Mouse (Mus musculus) myocyte (in vitro differentiated cells): ENCODE measurements around the gene Mapk8ip3. TPM values are rescaled to one million over a fixed set of nuclear protein-coding genes. Genes with fewer than 3 reads are reported as not detected.
A peak's percentile ranks its signal among the peaks of the same experiment; 100 is the strongest.

Experiments used
- H3K27me3 ChIP-seq: one replicate; pipeline ENCODE4 v1.6.1; 2011; ENCODE audit not compliant: control insufficient read depth, insufficient read depth, insufficient read length
- H3K36me3 ChIP-seq: one replicate; pipeline ENCODE4 v1.6.1; 2011; ENCODE audit not compliant: control insufficient read depth, insufficient read depth
- H3K4me2 ChIP-seq: one replicate; pipeline ENCODE4 v1.6.1; 2011; ENCODE audit warnings: low read depth, control low read depth
- H3K4me3 ChIP-seq: one replicate; pipeline ENCODE4 v1.5.1; 2011; ENCODE audit warnings: mild to moderate bottlenecking, control low read depth, moderate library complexity
- H3K79me2 ChIP-seq: one replicate; pipeline ENCODE4 v1.6.1; 2011; ENCODE audit not compliant: control insufficient read depth, insufficient read depth
- H3ac ChIP-seq: one replicate; pipeline ENCODE4 v1.6.1; 2011; ENCODE audit not compliant: control insufficient read depth, insufficient read length
- CEBPB ChIP-seq: IDR thresholded peaks from 2 replicates; pipeline ENCODE4 v1.6.1; 2011; ENCODE audit warnings: mild to moderate bottlenecking, moderate library complexity; ENCODE audit not compliant: poor library complexity, insufficient read depth, severe bottlenecking
- E2F4 ChIP-seq: IDR thresholded peaks from one replicate; pipeline ENCODE4 v1.6.1; 2011; ENCODE audit warnings: mild to moderate bottlenecking, control low read depth, moderate library complexity; ENCODE audit not compliant: insufficient read depth
- MAX ChIP-seq: IDR thresholded peaks from one replicate; pipeline ENCODE4 v1.6.1; 2011; ENCODE audit warnings: low read depth, mild to moderate bottlenecking, control low read depth
- MYOD1 ChIP-seq, 3 experiments: IDR thresholded peaks; one replicate each; pipeline ENCODE4 v1.6.1; 2011; ENCODE audit warnings: control low read depth in 2 of 3, low read depth in 2 of 3, mild to moderate bottlenecking in 2 of 3, moderate library complexity in 1 of 3; ENCODE audit not compliant: insufficient read length in 2 of 3, control insufficient read depth in 1 of 3
- MYOG ChIP-seq, 3 experiments: IDR thresholded peaks; one replicate each; pipeline ENCODE4 v1.6.1; 2011; ENCODE audit warnings: control low read depth in 2 of 3, low read depth in 2 of 3, mild to moderate bottlenecking in 2 of 3; ENCODE audit not compliant: insufficient read length in 2 of 3, control insufficient read depth in 1 of 3, insufficient read depth in 1 of 3
- POLR2A ChIP-seq: IDR thresholded peaks from one replicate; pipeline ENCODE4 v1.6.1; 2011; ENCODE audit warnings: low read depth, mild to moderate bottlenecking, control low read depth, moderate library complexity; ENCODE audit not compliant: insufficient read length
- POLR2AphosphoS2 ChIP-seq: IDR thresholded peaks from one replicate; pipeline ENCODE4 v1.6.1; 2011; ENCODE audit warnings: low read depth, control low read depth; ENCODE audit not compliant: insufficient read length
- REST ChIP-seq: IDR thresholded peaks from one replicate; pipeline ENCODE4 v1.6.1; 2011; ENCODE audit warnings: mild to moderate bottlenecking, control low read depth, moderate library complexity; ENCODE audit not compliant: insufficient read depth, insufficient read length
- SRF ChIP-seq: IDR thresholded peaks from one replicate; pipeline ENCODE4 v1.6.1; 2011; ENCODE audit warnings: low read depth; ENCODE audit not compliant: control insufficient read depth, insufficient read length
- TCF12 ChIP-seq: IDR thresholded peaks from one replicate; pipeline ENCODE4 v1.6.1; 2011; ENCODE audit warnings: mild to moderate bottlenecking, control low read depth; ENCODE audit not compliant: poor library complexity, insufficient read depth, severe bottlenecking
- TCF3 ChIP-seq: IDR thresholded peaks from one replicate; pipeline ENCODE4 v1.6.1; 2011; ENCODE audit warnings: low read depth, control low read depth; ENCODE audit not compliant: insufficient read length
- USF1 ChIP-seq: IDR thresholded peaks from one replicate; pipeline ENCODE4 v1.6.1; 2011; ENCODE audit warnings: low read depth, mild to moderate bottlenecking, control low read depth, moderate library complexity
- polyA plus RNA-seq: library from polyadenylated mRNA; unstranded; fragments of >200 nt; fragmentation: generic; extraction: Trizol; gene quantifications from one replicate; pipeline ENCODE4 v1.2.1, GENCODE M21; 2012; ENCODE audit warnings: missing spikeins

Mapk8ip3 gene
- polyA plus RNA-seq, result 47.6 TPM

DNA sequence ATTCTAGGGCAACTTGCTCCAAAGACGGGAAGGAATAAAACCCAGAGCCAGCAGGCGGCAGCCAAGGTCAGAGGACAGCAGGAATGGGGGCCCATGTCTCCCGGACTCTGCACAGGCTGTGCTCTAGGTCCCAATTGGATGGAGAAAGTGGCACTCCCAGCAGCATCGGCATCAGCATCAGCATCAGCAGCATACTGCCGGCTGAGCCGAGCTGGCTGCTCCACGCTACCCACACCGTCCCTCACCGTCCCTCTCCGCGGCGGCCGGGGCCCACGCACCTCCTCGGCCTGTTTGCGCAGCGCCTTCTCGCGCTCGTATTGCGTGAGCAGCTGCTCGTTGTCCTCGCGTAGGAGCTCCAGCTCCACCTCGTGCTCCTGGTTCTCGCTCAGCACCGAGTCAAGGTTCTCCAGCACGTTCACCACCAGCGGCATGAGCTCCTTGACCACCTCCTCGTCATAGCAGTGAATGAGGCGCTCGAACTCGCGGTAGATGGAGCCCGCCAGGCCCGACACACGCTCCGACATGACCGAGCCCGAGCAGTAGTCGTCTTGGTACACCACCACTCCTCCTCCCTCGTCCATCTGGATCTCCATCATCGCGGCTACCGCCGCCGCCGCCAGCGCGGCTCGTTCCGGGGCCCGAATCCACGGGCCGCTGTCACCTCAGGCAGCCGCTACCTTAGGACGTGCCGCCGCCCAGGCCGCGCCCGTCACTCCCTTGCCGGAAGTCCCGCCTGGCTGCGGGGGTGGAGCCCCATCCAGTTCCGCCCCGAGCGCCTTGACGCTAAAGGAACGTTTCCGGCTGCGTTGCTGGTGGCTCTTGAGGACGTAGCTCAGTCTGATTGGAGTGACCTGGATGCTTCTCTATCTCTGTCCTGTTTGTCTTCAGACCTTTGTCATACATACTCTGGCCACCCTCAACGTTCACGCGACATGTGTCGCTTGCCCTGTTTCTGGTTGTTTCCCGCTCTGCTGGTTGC is at the start of gene Mapk8ip3:
TSS of gene Mapk8ip3 (minus strand) at position 719 of the 979 bp plus-strand sequence.
- Histone ChIP-seq H3K4me2 (peak within 1 kb of the TSS; percentile 93), H3K36me3 (no peaks in the 10 kb centered on the region), H3K79me2 (peaks cover 52% of the 10 kb centered on the region), H3K4me3 (peak within 1 kb of the TSS; percentile 89), H3ac (peak within 1 kb of the TSS; percentile 52), H3K27me3 (no peaks in the 10 kb centered on the region)
- TF ChIP-seq POLR2AphosphoS2 (peak; percentile 93), POLR2A (peak; percentile 82), SRF (peak; percentile 91), MYOG (IDR thresholded peaks at IDR 0.05; ENCODE audit: control insufficient read depth in 1 of 3, insufficient read depth in 1 of 3, insufficient read length in 2 of 3, low read depth in 2 of 3) (peak in 1 of 3 experiments; percentile 17), REST (no peak)

DNA sequence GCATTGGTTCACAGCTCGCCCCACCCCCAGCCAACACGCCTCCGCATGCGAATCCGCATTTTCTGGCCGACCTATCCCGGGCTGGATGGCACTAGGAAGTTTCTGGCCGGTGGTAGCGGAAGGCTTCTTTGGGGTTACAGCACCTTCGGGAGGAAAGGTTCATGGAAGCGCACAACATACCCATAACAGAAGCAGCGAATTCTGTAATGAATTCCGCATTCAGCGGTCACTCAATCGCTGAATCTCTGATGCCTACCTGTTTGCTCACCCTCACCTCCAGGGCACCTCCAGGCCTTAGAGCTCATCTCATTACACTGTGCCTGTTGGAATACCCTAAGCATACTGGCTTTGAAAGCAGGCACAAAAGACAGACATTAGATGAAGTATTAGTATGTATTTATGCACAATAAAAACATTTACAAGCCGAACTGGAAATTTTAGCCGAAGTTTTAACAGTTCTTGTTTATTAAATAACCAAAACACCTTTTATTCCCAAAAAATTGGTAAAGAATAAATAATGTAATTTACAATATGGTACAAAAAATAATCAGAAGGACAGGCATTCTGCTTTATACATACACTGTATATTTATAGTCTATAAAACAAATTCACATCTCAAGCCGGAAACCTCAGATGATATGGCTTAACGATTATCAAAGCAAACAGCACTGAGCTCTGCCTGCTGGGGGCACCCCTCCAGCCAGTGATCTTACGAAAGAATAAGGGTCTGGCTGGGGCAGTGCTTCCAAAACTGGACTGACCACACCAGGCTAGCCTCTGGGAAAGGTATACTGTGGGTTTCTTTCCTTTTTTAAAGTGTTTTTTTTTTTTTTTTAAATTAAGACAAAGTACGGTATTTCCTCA is 24.3 kb upstream of the Mapk8ip3 start:
- Histone ChIP-seq H3K79me2 (peaks cover 35% of the 10 kb centered on the region), H3K4me2 (peak overlapping the region; percentile 79), H3K36me3 (peaks cover 26% of the 10 kb centered on the region), H3K4me3 (peak overlapping the region; percentile 58), H3ac (peak overlapping the region; percentile 63), H3K27me3 (no peaks in the 10 kb centered on the region)
- TF ChIP-seq POLR2AphosphoS2, result peak; percentile 1
- TF ChIP-seq MYOG (IDR thresholded peaks at IDR 0.05; ENCODE audit: control insufficient read depth in 1 of 3, insufficient read depth in 1 of 3, insufficient read length in 2 of 3, low read depth in 2 of 3), result no peak

- H3K79me2 ChIP-seq, result peaks cover 35% of the 10 kb centered on the region
- H3ac ChIP-seq, result peak within 1 kb of the TSS; percentile 63
- peaks cover 18% of the 10 kb centered on the region for H3K36me3 ChIP-seq
- H3K4me2 ChIP-seq, result peak within 1 kb of the TSS; percentile 90
- peak within 1 kb of the TSS; percentile 58 for H3K4me3 ChIP-seq
- TF ChIP-seq TCF12 (no peak), POLR2AphosphoS2 (peak; percentile 72), TCF3 (no peak), USF1 (no peak), CEBPB (no peak), MYOD1 (IDR thresholded peaks at IDR 0.05; ENCODE audit: control insufficient read depth in 1 of 3, insufficient read length in 2 of 3, low read depth in 2 of 3) (no peak), E2F4 (peak; percentile 34), REST (no peak), MAX (no peak), POLR2A (peak; percentile 53), SRF (no peak), MYOG (IDR thresholded peaks at IDR 0.05; ENCODE audit: control insufficient read depth in 1 of 3, insufficient read depth in 1 of 3, insufficient read length in 2 of 3, low read depth in 2 of 3) (no peak)
- no peaks in the 10 kb centered on the region for H3K27me3 ChIP-seq
These were observed 23.5 kb upstream of the Mapk8ip3 start, which contains the start of gene Jpt2 for GRCm38 (mm10) chr17:24960135-24960851. Gene Jpt2 (minus strand): TSS chr17:24960689.

GRCm38 (mm10) chr17:24959371-24959770 is 22.6 kb upstream of the Mapk8ip3 start:
- H3ac ChIP-seq, result peak overlapping the region; percentile 63
- peaks cover 10% of the 10 kb centered on the region for H3K36me3 ChIP-seq
- peaks cover 35% of the 10 kb centered on the region for H3K79me2 ChIP-seq
- H3K4me3 ChIP-seq, result peak overlapping the region; percentile 58
- H3K27me3 ChIP-seq, result no peaks in the 10 kb centered on the region
- H3K4me2 ChIP-seq, result peak overlapping the region; percentile 90
- TF ChIP-seq SRF, result no peak
